Mouse (Mus musculus) testis, adult 2 months (tissue): ENCODE measurements around the gene Gm1604a.
"Not testable (repeated sequence)": the region's sequence is repeated elsewhere in the genome, so short reads cannot be mapped to it uniquely, and the experiment has no call there.

Experiments used
- CTCF ChIP-seq: fragments of 200-500 bp; IDR thresholded peaks from 2 replicates; pipeline ENCODE4 v1.5.1; 2012; ENCODE audit warnings: low read depth, mild to moderate bottlenecking, inconsistent platforms, low read length, moderate library complexity; ENCODE audit not compliant: control insufficient read depth, insufficient read depth, insufficient replicate concordance
- POLR2A ChIP-seq: fragments of 200-500 bp; IDR thresholded peaks from 2 replicates; pipeline ENCODE4 v1.6.1; 2012; ENCODE audit warnings: low read depth, mild to moderate bottlenecking, inconsistent platforms, low read length, moderate library complexity; ENCODE audit not compliant: control insufficient read depth

- not testable (repeated sequence) for TF ChIP-seq CTCF, POLR2A
These were observed at the start of gene Gm1604a for GRCm38 (mm10) chr17:7025257-7025656.
